Mouse (Mus musculus) MEL (cell line): ENCODE data around the gene Mrpl49.

Source experiments
- CHD2 ChIP-seq: IDR thresholded peaks from 2 replicates; pipeline ENCODE4 v1.6.1; 2011; ENCODE audit warnings: low read length, improper control_type of control experiment
- CTCF ChIP-seq, 3 experiments: IDR thresholded peaks in 2 of 3; conservative IDR thresholded peaks in 1 of 3; 2 replicates each; pipeline ENCODE4 v1.5.1; 2011 to 2012; ENCODE audit warnings: low read length in 3 of 3, low read depth in 2 of 3, mild to moderate bottlenecking in 2 of 3, improper control_type of control experiment in 1 of 3, inconsistent platforms in 1 of 3, mixed read lengths in 1 of 3, moderate library complexity in 1 of 3; ENCODE audit not compliant: control insufficient read depth in 1 of 3, insufficient read depth in 1 of 3, poor library complexity in 1 of 3, severe bottlenecking in 1 of 3
- EP300 ChIP-seq, 2 experiments: IDR thresholded peaks; 2 replicates each; pipeline ENCODE4 v1.6.1; 2011; ENCODE audit warnings: improper control_type of control experiment in 2 of 2, low read length in 2 of 2, low read depth in 1 of 2, mild to moderate bottlenecking in 1 of 2
- MAFK ChIP-seq: IDR thresholded peaks from 2 replicates; pipeline ENCODE4 v1.6.1; 2011; ENCODE audit warnings: low read depth, mild to moderate bottlenecking, low read length, improper control_type of control experiment, borderline replicate concordance
- ZC3H11A ChIP-seq: IDR thresholded peaks from 2 replicates; pipeline ENCODE4 v1.6.1; 2012; ENCODE audit warnings: low read depth, mild to moderate bottlenecking, inconsistent platforms, low read length, improper control_type of control experiment
- ZNF384 ChIP-seq: IDR thresholded peaks from 2 replicates; pipeline ENCODE4 v1.6.1; 2012; ENCODE audit warnings: low read depth, mild to moderate bottlenecking, inconsistent platforms, low read length, improper control_type of control experiment

- TF ChIP-seq CTCF (IDR thresholded peaks at IDR 0.05 in 2 of 3, conservative IDR thresholded peaks at IDR 0.05 in 1 of 3; ENCODE audit: control insufficient read depth in 1 of 3, insufficient read depth in 1 of 3, low read depth in 2 of 3, low read length in 3 of 3, poor library complexity in 1 of 3, severe bottlenecking in 1 of 3) (no peak), ZC3H11A (no peak), EP300 (IDR thresholded peaks at IDR 0.05; ENCODE audit: low read depth in 1 of 2, low read length in 2 of 2) (no peak), ZNF384 (no peak), CHD2 (no peak), MAFK (no peak)
Observed at GRCm38 (mm10) chr19:6058966-6059365, 1.4 kb upstream of the Mrpl49 start.
